Comparison of ENCODE assay signal across 21 mouse cellular contexts in the genomic region with DNA sequence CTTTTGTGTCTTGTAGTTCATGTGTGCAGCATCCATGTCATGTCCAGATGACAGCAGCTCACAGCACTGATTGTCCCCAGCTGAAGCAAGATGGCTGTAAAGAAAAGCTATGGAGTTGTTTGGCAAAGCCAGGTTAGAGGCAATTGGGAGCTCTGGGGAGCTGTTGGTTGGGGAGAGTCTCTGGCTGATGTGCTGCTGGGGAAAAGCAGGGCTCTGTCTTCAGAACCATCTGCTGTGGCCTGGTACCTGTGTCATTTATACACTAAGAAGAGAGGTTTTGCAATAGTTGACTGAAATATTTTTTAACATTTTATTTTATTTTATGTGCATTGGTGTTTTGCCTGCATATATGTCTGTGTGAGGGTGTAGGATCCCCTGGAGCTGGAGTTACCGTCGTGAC. TPM values are rescaled to one million over a fixed set of nuclear protein-coding genes. Genes with fewer than 3 reads are reported as not detected.
"Had no signal": no experiment of that assay in that cellular context is flagged by ENCODE, and none has a peak within 500 bp of the region (broad histone marks: within the 10 kb centered on the region; RNA-seq: fewer than 3 reads in every experiment).

No protein-coding gene starts in this region.

- H3K36me3 ChIP-seq: kidney, embryonic 15.5 days; limb, embryonic 12.5 days; limb, embryonic 15.5 days; midbrain, embryonic 13.5 days; stomach, embryonic 15.5 days had no signal

- ATAC-seq: liver, postnatal 0 days; lung, postnatal 0 days; midbrain, embryonic 13.5 days had no signal

- H3K27ac ChIP-seq: kidney, embryonic 15.5 days; left cerebral cortex, adult 2 months; limb, embryonic 12.5 days; limb, embryonic 15.5 days; liver, embryonic 14.5 days; macrophage; midbrain, embryonic 13.5 days; stomach, embryonic 15.5 days had no signal

- H3K4me1 ChIP-seq: kidney, embryonic 15.5 days; stomach, embryonic 15.5 days had no signal

- H3K4me2 ChIP-seq: kidney, embryonic 15.5 days; limb, embryonic 12.5 days; limb, embryonic 15.5 days; liver, embryonic 11.5 days; lung, embryonic 14.5 days; midbrain, embryonic 13.5 days; stomach, embryonic 15.5 days had no signal

- H3K9ac ChIP-seq: kidney, embryonic 15.5 days; limb, embryonic 12.5 days; limb, embryonic 15.5 days; liver, embryonic 14.5 days; liver, postnatal 0 days; lung, embryonic 14.5 days; midbrain, embryonic 13.5 days; stomach, embryonic 15.5 days had no signal

- H3K9me3 ChIP-seq: kidney, embryonic 15.5 days; limb, embryonic 12.5 days; limb, embryonic 15.5 days; midbrain, embryonic 13.5 days; stomach, embryonic 15.5 days had no signal

- DNase-seq: kidney, adult 8-10 months; kidney, postnatal 10 days; kidney, postnatal 36 days; layer of hippocampus, postnatal 36 days; left cerebral cortex, postnatal 4 days; liver, postnatal 0 days; lung, embryonic 14.5 days; right cerebral cortex, postnatal 25 days; spleen, adult 18-20 months; thymus, postnatal 25 days had no signal

- H3K4me3 ChIP-seq: kidney, embryonic 15.5 days; left cerebral cortex, adult 2 months; limb, embryonic 12.5 days; limb, embryonic 15.5 days; midbrain, embryonic 13.5 days; stomach, embryonic 15.5 days had no signal

RNA-seq across cellular contexts. Expression of a gene that starts 14.6 kb away (rescaled TPM):
- total RNA-seq: megakaryocyte, adult 5-6 weeks had no signal
- polyA plus RNA-seq: macrophage had no signal

RNA-seq across cellular contexts. Expression of a gene that starts 44.2 kb away (rescaled TPM):
- total RNA-seq: megakaryocyte, adult 5-6 weeks had no signal
- polyA plus RNA-seq: liver, embryonic 14.5 days; lung, embryonic 14.5 days; macrophage had no signal
